Mouse (Mus musculus): ENCODE results near the gene Lias.

- TF ChIP-seq CTCF (IDR thresholded peaks at IDR 0.05; ENCODE audit: insufficient read depth, low read length): no peak
- TF ChIP-seq POLR2A (IDR thresholded peaks at IDR 0.05; ENCODE audit: borderline replicate concordance, extremely low read depth, low read depth, low read length): no peak
Measured at GRCm38 (mm10) chr5:65385704-65386103, 5.6 kb upstream of the Lias start.
